In the genomic region with DNA sequence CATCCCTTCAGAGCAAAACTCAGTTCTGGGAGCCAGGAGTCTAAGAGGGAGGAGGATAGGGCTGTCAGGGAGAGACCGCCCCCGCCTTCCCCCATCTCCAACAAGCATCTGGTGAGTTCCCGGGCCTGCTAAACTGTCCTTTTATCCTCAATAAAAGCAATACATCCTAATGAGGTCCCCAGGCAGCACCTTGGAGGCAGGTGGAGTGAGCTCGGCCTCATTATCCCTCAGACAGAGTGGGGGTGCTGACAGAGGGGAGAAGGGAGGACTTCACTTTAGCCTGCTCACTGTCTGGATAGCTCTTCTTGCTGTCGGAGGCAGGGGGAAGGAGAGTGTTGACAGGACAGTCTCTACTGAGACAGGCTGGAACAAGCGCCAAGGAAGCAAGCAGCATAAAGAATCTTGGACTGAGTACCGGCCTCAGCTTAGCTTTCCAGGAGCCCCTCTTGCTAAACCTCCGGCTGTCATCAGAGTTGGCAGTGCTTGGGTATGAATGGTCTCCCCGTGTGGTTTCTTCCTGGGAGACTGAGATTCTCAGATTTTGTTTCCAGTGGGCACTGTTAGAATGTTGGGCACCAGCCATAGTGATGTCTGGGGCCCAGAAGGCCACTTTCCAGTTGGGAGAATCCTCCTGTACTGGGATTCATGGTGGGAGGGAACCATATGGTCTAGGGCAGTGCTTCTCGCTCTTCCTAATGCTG, we compare ENCODE assay signal across 11 mouse cellular contexts.
DNase-seq lines count a peak whose midpoint lies in the region; ATAC-seq and TF ChIP-seq lines count a peak whose summit lies in the region.
"Had no signal": no experiment of that assay in that cellular context is flagged by ENCODE, and none has a peak within 500 bp of the region (broad histone marks: within the 10 kb centered on the region; RNA-seq: fewer than 3 reads in every experiment).

No protein-coding gene starts in this region.

- no peak overlapping the region for H3K27ac ChIP-seq in hindbrain, embryonic 12.5 days
- H3K27ac ChIP-seq in hindbrain, embryonic 11.5 days (ENCODE audit: low read depth, low read length): no peak overlapping the region
- H3K27ac ChIP-seq in stomach, embryonic 15.5 days: no peak overlapping the region
- H3K27ac ChIP-seq in stomach, postnatal 0 days (replicated peaks): no peak overlapping the region
- 0 out of 2 replicates have a peak overlapping the region, but pooled peaks have one; percentile 28 for H3K27ac ChIP-seq in layer of hippocampus, adult 2 months
- no peak overlapping the region for H3K27ac ChIP-seq in stomach, embryonic 16.5 days (ENCODE audit: low read length)
- no peak overlapping the region for H3K27ac ChIP-seq in intestine, embryonic 15.5 days
- H3K27ac ChIP-seq: embryonic facial prominence, embryonic 13.5 days; lung, embryonic 15.5 days had no signal

- TF ChIP-seq CTCF in stomach, postnatal 0 days (IDR thresholded peaks at IDR 0.05; ENCODE audit: low read depth): no peak
- no peak for TF ChIP-seq CTCF in layer of hippocampus, adult 2 months (conservative IDR thresholded peaks at IDR 0.05)

- H3K4me2 ChIP-seq in hindbrain, embryonic 12.5 days (replicated peaks): no peak overlapping the region
- no peak overlapping the region for H3K4me2 ChIP-seq in hindbrain, embryonic 11.5 days (replicated peaks; ENCODE audit: low read depth, low read length)
- no peak overlapping the region for H3K4me2 ChIP-seq in stomach, embryonic 15.5 days
- H3K4me2 ChIP-seq in stomach, postnatal 0 days (replicated peaks; ENCODE audit: low read depth): no peak overlapping the region
- H3K4me2 ChIP-seq in stomach, embryonic 16.5 days (ENCODE audit: low read depth, low read length): no peak overlapping the region
- no peak overlapping the region for H3K4me2 ChIP-seq in intestine, embryonic 15.5 days (replicated peaks)
- H3K4me2 ChIP-seq: embryonic facial prominence, embryonic 13.5 days; lung, embryonic 15.5 days had no signal

- H3K9me3 ChIP-seq in hindbrain, embryonic 12.5 days (replicated peaks): no peaks in the 10 kb centered on the region
- no peaks in the 10 kb centered on the region for H3K9me3 ChIP-seq in hindbrain, embryonic 11.5 days (ENCODE audit: control insufficient read depth, low read length)
- H3K9me3 ChIP-seq in stomach, embryonic 15.5 days: no peaks in the 10 kb centered on the region
- H3K9me3 ChIP-seq in stomach, postnatal 0 days (ENCODE audit: control insufficient read depth, low read length): no peaks in the 10 kb centered on the region
- no peaks in the 10 kb centered on the region for H3K9me3 ChIP-seq in stomach, embryonic 16.5 days (replicated peaks; ENCODE audit: control insufficient read depth, low read length)
- H3K9me3 ChIP-seq in intestine, embryonic 15.5 days: no peaks in the 10 kb centered on the region
- H3K9me3 ChIP-seq: embryonic facial prominence, embryonic 13.5 days; lung, embryonic 15.5 days had no signal

- H3K9ac ChIP-seq in hindbrain, embryonic 12.5 days: no peak overlapping the region
- H3K9ac ChIP-seq in hindbrain, embryonic 11.5 days (ENCODE audit: low read depth, low read length): no peak overlapping the region
- no peak overlapping the region for H3K9ac ChIP-seq in stomach, embryonic 15.5 days
- H3K9ac ChIP-seq in stomach, postnatal 0 days (ENCODE audit: low read length): no peak overlapping the region
- no peak overlapping the region for H3K9ac ChIP-seq in stomach, embryonic 16.5 days (ENCODE audit: low read length)
- H3K9ac ChIP-seq in intestine, embryonic 15.5 days: no peak overlapping the region
- H3K9ac ChIP-seq: embryonic facial prominence, embryonic 13.5 days; lung, embryonic 15.5 days had no signal

- ATAC-seq in hindbrain, embryonic 12.5 days (ENCODE audit: low FRiP score): peak; percentile 56; the same call in 1 of the 2 replicates
- no peak for ATAC-seq in hindbrain, embryonic 11.5 days (ENCODE audit: low FRiP score)
- peak; percentile 35; the same call in 1 of the 2 replicates for ATAC-seq in stomach, embryonic 15.5 days (ENCODE audit: insufficient read depth, low FRiP score, low read depth)
- no peak for ATAC-seq in stomach, postnatal 0 days (ENCODE audit: low FRiP score, low TSS enrichment)
- peak; percentile 47; the same call in 1 of the 2 replicates for ATAC-seq in stomach, embryonic 16.5 days (ENCODE audit: insufficient read depth, low FRiP score)
- no peak for ATAC-seq in intestine, embryonic 15.5 days
- ATAC-seq: CD4-positive, CD25-positive, alpha-beta regulatory T cell, adult 4 months had no signal

- H3K4me1 ChIP-seq in hindbrain, embryonic 12.5 days: 0 out of 2 replicates have a peak, but pooled peaks cover 4% of the 10 kb centered on the region
- H3K4me1 ChIP-seq in hindbrain, embryonic 11.5 days (replicated peaks; ENCODE audit: control insufficient read depth, insufficient read depth, low read length): no peaks in the 10 kb centered on the region
- no peaks in the 10 kb centered on the region for H3K4me1 ChIP-seq in stomach, embryonic 15.5 days
- no peaks in the 10 kb centered on the region for H3K4me1 ChIP-seq in stomach, postnatal 0 days (replicated peaks; ENCODE audit: control insufficient read depth, insufficient read depth)
- no peaks in the 10 kb centered on the region for H3K4me1 ChIP-seq in stomach, embryonic 16.5 days (ENCODE audit: control insufficient read depth, insufficient read depth, low read length)
- H3K4me1 ChIP-seq in intestine, embryonic 15.5 days (replicated peaks): no peaks in the 10 kb centered on the region
- H3K4me1 ChIP-seq: lung, embryonic 15.5 days had no signal

- H3K36me3 ChIP-seq in hindbrain, embryonic 12.5 days: no peaks in the 10 kb centered on the region
- no peaks in the 10 kb centered on the region for H3K36me3 ChIP-seq in hindbrain, embryonic 11.5 days (ENCODE audit: control insufficient read depth, insufficient read depth, low read length)
- H3K36me3 ChIP-seq in stomach, embryonic 15.5 days: no peaks in the 10 kb centered on the region
- H3K36me3 ChIP-seq in stomach, postnatal 0 days (ENCODE audit: control insufficient read depth, insufficient read depth, low read length): no peaks in the 10 kb centered on the region
- H3K36me3 ChIP-seq in stomach, embryonic 16.5 days (ENCODE audit: control insufficient read depth, insufficient read depth, low read length): no peaks in the 10 kb centered on the region
- H3K36me3 ChIP-seq in intestine, embryonic 15.5 days: no peaks in the 10 kb centered on the region
- H3K36me3 ChIP-seq: embryonic facial prominence, embryonic 13.5 days; lung, embryonic 15.5 days had no signal

- no peak for TF ChIP-seq EP300 in stomach, postnatal 0 days (optimal IDR thresholded peaks at IDR 0.05)

- no peaks in the 10 kb centered on the region for H3K27me3 ChIP-seq in hindbrain, embryonic 12.5 days
- H3K27me3 ChIP-seq in hindbrain, embryonic 11.5 days (ENCODE audit: control insufficient read depth, insufficient read depth, low read length): no peaks in the 10 kb centered on the region
- no peaks in the 10 kb centered on the region for H3K27me3 ChIP-seq in stomach, embryonic 15.5 days (replicated peaks)
- H3K27me3 ChIP-seq in stomach, postnatal 0 days (ENCODE audit: control insufficient read depth, insufficient read depth, low read length): no peaks in the 10 kb centered on the region
- no peaks in the 10 kb centered on the region for H3K27me3 ChIP-seq in stomach, embryonic 16.5 days (ENCODE audit: control insufficient read depth, insufficient read depth, low read length)
- no peaks in the 10 kb centered on the region for H3K27me3 ChIP-seq in intestine, embryonic 15.5 days (replicated peaks)
- H3K27me3 ChIP-seq: embryonic facial prominence, embryonic 13.5 days; lung, embryonic 15.5 days had no signal

- H3K4me3 ChIP-seq in hindbrain, embryonic 12.5 days: no peak overlapping the region
- no peak overlapping the region for H3K4me3 ChIP-seq in hindbrain, embryonic 11.5 days (ENCODE audit: low read depth, low read length)
- no peak overlapping the region for H3K4me3 ChIP-seq in stomach, embryonic 15.5 days (replicated peaks)
- no peak overlapping the region for H3K4me3 ChIP-seq in stomach, postnatal 0 days (ENCODE audit: low read depth, low read length)
- no peak overlapping the region for H3K4me3 ChIP-seq in layer of hippocampus, adult 2 months
- H3K4me3 ChIP-seq in stomach, embryonic 16.5 days (replicated peaks; ENCODE audit: low read length): no peak overlapping the region
- no peak overlapping the region for H3K4me3 ChIP-seq in intestine, embryonic 15.5 days (replicated peaks)
- H3K4me3 ChIP-seq: embryonic facial prominence, embryonic 13.5 days; lung, embryonic 15.5 days had no signal

- DNase-seq in hindbrain, embryonic 11.5 days (ENCODE audit: low spot score): no peak
- DNase-seq in stomach, postnatal 0 days (ENCODE audit: low spot score): no peak
- peak; percentile 37 to 69 for DNase-seq in layer of hippocampus, adult 2 months (ENCODE audit: low spot score in 2 of 2)
- DNase-seq in adrenal gland, postnatal 36 days: no peak

- 70% methylated on average over 10 of the region's 10 CpGs for WGBS in hindbrain, embryonic 12.5 days
- 71% methylated on average over 10 of the region's 10 CpGs for WGBS in hindbrain, embryonic 11.5 days
- WGBS in stomach, embryonic 15.5 days: 60% methylated on average over 10 of the region's 10 CpGs
- 60% methylated on average over 10 of the region's 10 CpGs for WGBS in stomach, postnatal 0 days
- 63% methylated on average over 10 of the region's 10 CpGs for WGBS in stomach, embryonic 16.5 days
- 64% methylated on average over 10 of the region's 10 CpGs for WGBS in intestine, embryonic 15.5 days

Comparison
In these comparisons a context has a peak if more than half of its experiments do, and no peak if none do; other contexts are left out.
1. ATAC-seq: peak in hindbrain, embryonic 12.5 days (single experiment), stomach, embryonic 15.5 days (single experiment) and stomach, embryonic 16.5 days (single experiment); none in hindbrain, embryonic 11.5 days (single experiment), stomach, postnatal 0 days (single experiment) and intestine, embryonic 15.5 days (single experiment).
2. DNase-seq: peak in layer of hippocampus, adult 2 months (2 of 2); none in hindbrain, embryonic 11.5 days (single experiment), stomach, postnatal 0 days (single experiment) and adrenal gland, postnatal 36 days (0 of 2).